Mouse (Mus musculus) forebrain, embryonic 14.5 days (tissue): ENCODE measurements at regions not wholly inside any gene's neighbourhood (a gene's known extent, or its start where the extent isn't known, plus 50 kb on each side); places are given as distances from the start of the nearest gene placed in this dataset.

ENCODE experiments used
- ATAC-seq: fragments of 200-750 bp; cut with Nextera tagmentation; 2 replicates; pipeline ENCODE4 v1.8.0; 2017; ENCODE audit warnings: mild to moderate bottlenecking, moderate library complexity
- DNase-seq: peaks from one replicate; pipeline ENCODE4 v3.0.0-alpha.2; 2015; ENCODE audit warnings: low spot score
- H3K27ac ChIP-seq: fragments of 300-500 bp; sonication (generic); 2 replicates; pipeline ENCODE4 v1.5.1; 2014; ENCODE audit warnings: low read depth, mild to moderate bottlenecking, control low read depth, low read length, moderate library complexity
- H3K27me3 ChIP-seq: fragments of 300-500 bp; sonication (generic); replicated peaks from 2 replicates; pipeline ENCODE4 v1.6.1; 2014; ENCODE audit warnings: low read length, control low read depth, mixed read lengths; ENCODE audit not compliant: control insufficient read depth, insufficient read depth
- H3K36me3 ChIP-seq: fragments of 300-500 bp; sonication (generic); 2 replicates; pipeline ENCODE4 v1.6.1; 2014; ENCODE audit warnings: low read length, control low read depth; ENCODE audit not compliant: control insufficient read depth, insufficient read depth
- H3K4me1 ChIP-seq: fragments of 300-500 bp; sonication (generic); 2 replicates; pipeline ENCODE4 v1.6.1; 2014; ENCODE audit warnings: antibody characterized with exemption, low read length, control low read depth; ENCODE audit not compliant: control insufficient read depth, insufficient read depth
- H3K4me2 ChIP-seq: fragments of 300-500 bp; sonication (generic); 2 replicates; pipeline ENCODE4 v1.6.1; 2014; ENCODE audit warnings: mild to moderate bottlenecking, control low read depth, low read length
- H3K4me3 ChIP-seq: fragments of 300-500 bp; sonication (generic); 2 replicates; pipeline ENCODE4 v1.5.1; 2014; ENCODE audit warnings: low read depth, low read length, control low read depth
- H3K9ac ChIP-seq: fragments of 300-500 bp; sonication (generic); 2 replicates; pipeline ENCODE4 v1.6.1; 2014; ENCODE audit warnings: mild to moderate bottlenecking, low read length, control low read depth, moderate library complexity
- H3K9me3 ChIP-seq: fragments of 300-500 bp; sonication (generic); replicated peaks from 2 replicates; pipeline ENCODE4 v1.6.1; 2016; ENCODE audit warnings: low read length, control low read depth, mixed read lengths; ENCODE audit not compliant: control insufficient read depth
- WGBS: fragments of 180-500 bp; shearing (Covaris S2); extraction: QIAGEN DNeasy Blood & Tissue Kit; methylation state at CpG from one replicate; pipeline ENCODE4 v1.1.7; 2014; 5-methylcytosine and 5-hydroxymethylcytosine counted together

DNA sequence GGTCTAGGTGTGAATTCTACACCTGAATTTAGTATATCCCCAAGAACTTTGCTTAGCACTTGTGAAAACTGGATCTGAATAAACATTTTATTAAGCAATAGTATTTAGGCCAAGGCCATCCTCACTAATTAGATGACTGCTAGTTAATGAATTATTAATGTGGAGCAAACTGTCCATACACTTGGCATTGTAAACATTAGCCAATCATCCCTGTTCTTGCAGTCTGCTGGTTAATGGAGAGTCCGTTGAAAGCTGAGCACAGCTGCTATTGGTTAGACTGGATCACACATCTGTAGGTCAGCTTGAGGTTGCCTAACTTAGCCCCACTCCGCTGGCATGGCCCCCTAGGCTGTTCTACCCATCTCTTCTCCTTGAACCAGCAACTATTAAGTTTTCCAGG is 826.2 kb upstream of the 4930452B06Rik start:
- DNase-seq = no peak
- WGBS = 72% methylated on average over 2 of the region's 2 CpGs
- no peak for ATAC-seq

DNA sequence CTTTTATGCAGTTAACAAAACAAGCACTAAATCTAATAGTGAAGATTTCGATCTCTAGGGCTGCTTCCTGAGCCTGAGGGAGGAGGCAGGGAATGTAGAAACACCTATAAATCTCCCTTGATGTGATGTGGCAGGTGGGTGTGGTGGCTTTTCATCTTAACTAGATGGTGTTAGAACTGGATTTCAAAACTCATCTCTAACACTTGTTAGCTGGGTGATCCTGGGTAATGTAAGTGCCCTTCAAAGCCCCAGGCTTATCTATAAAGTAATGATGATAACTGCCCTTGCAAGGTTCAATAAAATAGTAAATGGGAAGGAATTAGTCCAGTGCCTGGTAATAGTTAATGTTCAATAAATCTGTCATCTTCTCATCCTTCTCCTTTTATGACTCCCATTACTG is 822.5 kb upstream of the 4930452B06Rik start:
- no peak overlapping the region for H3K4me3 ChIP-seq
- no peaks in the 10 kb centered on the region for H3K4me1 ChIP-seq
- no peak for DNase-seq

More for the DNA sequence above, 826.2 kb upstream of the 4930452B06Rik start:
- H3K27ac ChIP-seq = no peak overlapping the region
- H3K27me3 ChIP-seq = no peaks in the 10 kb centered on the region
- H3K4me3 ChIP-seq = no peak overlapping the region
- H3K4me1 ChIP-seq = no peaks in the 10 kb centered on the region
- H3K9me3 ChIP-seq = no peaks in the 10 kb centered on the region
- no peak overlapping the region for H3K9ac ChIP-seq
- no peaks in the 10 kb centered on the region for H3K36me3 ChIP-seq
- no peak overlapping the region for H3K4me2 ChIP-seq

DNA sequence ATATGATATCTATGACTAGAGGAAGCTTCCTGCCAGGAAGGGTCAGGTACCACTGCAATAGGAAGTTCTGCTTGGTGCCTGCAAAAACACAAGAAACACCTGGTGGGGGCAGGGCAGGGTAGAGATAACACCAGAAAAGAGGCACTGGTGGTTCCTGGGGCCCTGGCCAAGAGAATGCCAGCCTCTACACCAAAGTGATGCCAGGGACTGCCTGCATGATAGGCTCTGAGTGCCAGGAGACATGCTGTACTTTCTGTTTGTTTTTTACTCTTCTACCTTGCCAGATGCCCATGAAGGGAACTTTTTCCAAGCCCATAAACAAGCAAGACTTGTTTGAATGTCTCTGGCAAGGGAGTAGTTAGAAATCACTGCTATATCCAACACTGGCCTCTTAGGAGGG is 812.9 kb upstream of the 4930452B06Rik start:
- Histone ChIP-seq H3K4me3 (no peak overlapping the region), H3K4me1 (no peaks in the 10 kb centered on the region), H3K27ac (no peak overlapping the region), H3K4me2 (no peak overlapping the region), H3K36me3 (no peaks in the 10 kb centered on the region), H3K27me3 (no peaks in the 10 kb centered on the region), H3K9me3 (no peaks in the 10 kb centered on the region), H3K9ac (no peak overlapping the region)
- DNase-seq (no peak), ATAC-seq (no peak)

More for the DNA sequence above, 822.5 kb upstream of the 4930452B06Rik start:
- Histone ChIP-seq H3K9me3 (no peaks in the 10 kb centered on the region), H3K9ac (no peak overlapping the region), H3K36me3 (no peaks in the 10 kb centered on the region), H3K4me2 (no peak overlapping the region), H3K27ac (no peak overlapping the region), H3K27me3 (no peaks in the 10 kb centered on the region)
- ATAC-seq = no peak
- 62% methylated on average over 1 of the region's 1 CpGs for WGBS

DNA sequence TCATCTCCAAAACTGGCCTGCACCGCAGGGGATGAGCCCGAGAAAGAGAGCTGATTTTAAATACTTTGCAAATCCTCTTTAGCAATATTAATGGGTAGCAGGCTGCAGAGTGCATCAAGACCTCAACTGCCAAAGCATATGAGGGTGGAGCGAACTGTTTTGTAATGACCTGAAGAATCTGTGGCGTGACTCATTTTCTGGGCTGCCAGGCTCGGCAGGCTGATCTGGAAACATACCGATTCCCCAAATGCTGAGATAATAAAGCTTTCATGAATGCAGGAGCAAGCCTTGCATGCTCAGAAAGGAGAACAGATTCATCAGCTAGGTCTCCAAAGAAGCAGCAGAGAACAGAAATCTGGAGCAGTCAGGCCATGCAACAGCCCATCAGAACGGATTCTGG is 809.1 kb upstream of the 4930452B06Rik start:
- Histone ChIP-seq H3K4me1 (no peaks in the 10 kb centered on the region), H3K4me2 (no peak overlapping the region), H3K36me3 (no peaks in the 10 kb centered on the region), H3K4me3 (no peak overlapping the region), H3K9ac (no peak overlapping the region), H3K9me3 (no peaks in the 10 kb centered on the region), H3K27me3 (no peaks in the 10 kb centered on the region), H3K27ac (no peak overlapping the region)
- ATAC-seq (no peak), DNase-seq (no peak)
- WGBS = 65% methylated on average over 7 of the region's 7 CpGs

DNA sequence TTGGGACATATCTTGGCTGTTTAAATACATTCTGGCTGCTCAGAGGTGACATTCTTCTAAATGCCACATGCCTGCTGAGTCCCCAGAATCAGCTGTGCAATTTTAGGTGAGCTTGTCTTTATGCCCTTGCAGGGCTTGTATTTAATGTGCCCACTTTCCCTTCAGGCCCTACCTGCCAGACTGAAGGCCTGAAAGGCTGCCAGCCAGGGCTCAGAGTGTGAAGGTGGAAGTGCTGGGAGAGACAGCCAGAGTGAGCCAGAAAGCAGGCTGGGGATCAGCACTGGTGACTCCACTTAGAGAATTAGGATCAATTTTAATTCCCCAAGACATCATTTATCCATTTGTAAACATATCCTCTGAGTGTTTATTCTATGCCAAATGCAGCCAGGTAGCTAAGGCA is 803.6 kb upstream of the 4930452B06Rik start:
- Histone ChIP-seq H3K4me3 (no peak overlapping the region), H3K36me3 (no peaks in the 10 kb centered on the region), H3K27me3 (no peaks in the 10 kb centered on the region), H3K27ac (no peak overlapping the region), H3K9ac (no peak overlapping the region), H3K4me2 (no peak overlapping the region), H3K9me3 (no peaks in the 10 kb centered on the region), H3K4me1 (no peaks in the 10 kb centered on the region)
- ATAC-seq (no peak), DNase-seq (no peak)

DNA sequence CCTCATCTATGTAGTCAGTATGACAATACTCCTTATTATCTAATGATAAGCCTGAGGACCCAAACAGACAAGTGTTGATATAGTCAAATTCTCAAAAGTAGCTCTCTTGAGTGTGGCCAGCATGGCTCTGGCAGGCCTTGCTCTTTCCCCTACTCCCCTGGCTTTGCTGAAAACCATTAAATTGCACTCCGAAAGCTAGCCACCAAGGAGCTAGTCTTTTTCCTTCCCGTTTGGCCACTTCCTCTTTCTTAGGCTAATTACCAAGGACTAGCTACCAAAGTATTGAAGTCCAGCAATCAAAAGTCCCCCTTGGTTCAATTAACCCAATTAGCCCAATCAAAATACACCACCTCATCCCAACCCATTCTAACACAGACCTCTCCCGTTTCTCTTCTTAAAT is 802.6 kb upstream of the 4930452B06Rik start:
- ATAC-seq = no peak
- Histone ChIP-seq H3K9ac (no peak overlapping the region), H3K27ac (no peak overlapping the region), H3K27me3 (no peaks in the 10 kb centered on the region), H3K4me1 (no peaks in the 10 kb centered on the region), H3K4me3 (no peak overlapping the region), H3K36me3 (no peaks in the 10 kb centered on the region), H3K4me2 (no peak overlapping the region), H3K9me3 (no peaks in the 10 kb centered on the region)
- 46% methylated on average over 3 of the region's 3 CpGs for WGBS
- DNase-seq = no peak

DNA sequence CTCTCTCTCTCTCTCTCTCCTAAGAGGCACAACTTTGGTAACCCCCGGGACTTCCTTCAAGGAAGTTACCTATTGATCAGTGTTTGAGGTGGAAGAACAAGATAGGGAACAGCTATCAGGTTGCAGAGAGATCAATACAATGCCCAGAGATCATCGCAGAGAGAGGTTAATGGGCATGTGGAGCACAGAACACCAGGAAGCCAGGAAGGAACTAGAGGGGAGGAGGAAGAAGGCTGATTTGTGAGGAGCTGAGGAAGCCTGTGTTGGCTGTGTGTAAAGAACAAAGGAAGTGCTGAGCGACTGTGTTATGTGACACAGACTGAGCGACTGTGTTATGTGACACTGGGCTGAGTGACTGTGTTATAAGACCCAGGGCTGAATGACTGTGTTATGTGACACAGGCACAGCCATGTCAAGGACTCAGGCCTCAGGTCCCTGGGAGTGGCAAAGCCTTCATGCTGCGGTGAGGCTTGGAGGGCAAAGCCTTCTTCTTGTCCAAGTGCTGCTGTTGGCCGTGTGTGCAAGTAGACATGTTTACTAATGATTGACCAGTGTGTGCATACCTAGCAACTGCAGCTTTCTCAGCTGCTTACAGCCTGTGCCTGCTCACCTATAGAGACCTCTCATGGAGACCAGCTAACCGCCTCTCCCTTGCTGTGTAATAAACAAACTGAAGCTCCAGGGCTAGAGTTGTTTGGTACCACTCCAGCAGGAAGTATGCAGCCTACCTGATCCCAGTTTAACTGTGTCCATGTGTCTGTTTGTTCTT is 801.8 kb upstream of the 4930452B06Rik start:
- ATAC-seq (no peak), DNase-seq (no peak)
- Histone ChIP-seq H3K36me3 (no peaks in the 10 kb centered on the region), H3K4me1 (no peaks in the 10 kb centered on the region), H3K9me3 (no peaks in the 10 kb centered on the region), H3K4me2 (no peak overlapping the region), H3K9ac (no peak overlapping the region), H3K4me3 (no peak overlapping the region), H3K27ac (no peak overlapping the region), H3K27me3 (no peaks in the 10 kb centered on the region)
- 60% methylated on average over 7 of the region's 7 CpGs for WGBS

DNA sequence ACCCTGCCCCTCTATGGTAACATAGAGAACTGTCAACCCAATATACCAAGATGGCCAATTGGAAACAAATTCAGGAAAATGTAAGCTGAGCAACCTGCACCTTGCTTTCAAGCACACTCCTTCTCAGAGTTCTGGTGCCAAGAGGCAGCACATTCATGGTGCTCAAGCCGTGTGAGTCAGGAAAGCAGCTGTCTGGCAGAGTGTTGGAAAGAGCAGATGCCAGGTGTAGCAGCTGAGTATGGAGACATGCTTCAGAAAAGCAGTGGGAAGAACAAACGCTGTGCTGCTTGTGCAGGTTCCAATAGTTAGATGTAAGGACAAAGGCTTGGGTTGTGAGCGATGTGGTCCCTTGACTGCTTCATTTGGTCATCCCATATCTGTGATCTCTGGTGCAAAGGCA is 794.0 kb upstream of the 4930452B06Rik start:
- no peak for DNase-seq

DNA sequence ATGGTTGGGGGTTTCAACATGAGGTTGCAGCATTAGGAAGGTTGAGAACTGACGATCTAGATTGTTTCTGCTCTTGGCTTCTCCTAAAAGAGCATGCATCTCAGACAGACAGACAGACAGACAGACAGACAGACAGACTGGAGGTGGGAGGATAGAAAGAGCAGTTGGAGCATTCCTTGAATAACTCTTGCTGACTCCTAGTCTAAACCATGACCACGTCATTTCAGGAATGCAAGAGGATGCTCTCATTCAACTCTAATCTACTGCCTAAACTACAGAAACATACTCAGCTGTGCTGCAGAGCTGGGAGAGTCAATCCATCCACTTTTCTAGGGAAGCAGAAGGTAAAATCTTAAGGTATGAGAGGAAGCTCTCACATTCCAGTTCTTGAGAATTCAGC is 792.8 kb upstream of the 4930452B06Rik start:
- H3K36me3 ChIP-seq = no peaks in the 10 kb centered on the region
- H3K4me2 ChIP-seq = no peak overlapping the region
- WGBS = 77% methylated on average over 2 of the region's 2 CpGs
- H3K27ac ChIP-seq = no peak overlapping the region
- H3K9ac ChIP-seq = no peak overlapping the region
- H3K9me3 ChIP-seq = no peaks in the 10 kb centered on the region
- no peaks in the 10 kb centered on the region for H3K27me3 ChIP-seq
- DNase-seq (no peak), ATAC-seq (no peak)
- no peaks in the 10 kb centered on the region for H3K4me1 ChIP-seq
- H3K4me3 ChIP-seq = no peak overlapping the region

More for the DNA sequence above, 794.0 kb upstream of the 4930452B06Rik start:
- H3K9ac ChIP-seq = no peak overlapping the region
- no peaks in the 10 kb centered on the region for H3K27me3 ChIP-seq
- no peaks in the 10 kb centered on the region for H3K4me1 ChIP-seq
- no peak overlapping the region for H3K27ac ChIP-seq
- no peak overlapping the region for H3K4me3 ChIP-seq
- H3K36me3 ChIP-seq = no peaks in the 10 kb centered on the region
- no peak for ATAC-seq
- H3K4me2 ChIP-seq = no peak overlapping the region
- no peaks in the 10 kb centered on the region for H3K9me3 ChIP-seq
- 87% methylated on average over 3 of the region's 3 CpGs for WGBS
